Mouse (Mus musculus): ENCODE data around the gene Myb. TPM values are rescaled to one million over a fixed set of nuclear protein-coding genes. Genes with fewer than 3 reads are reported as not detected.

Myb gene
- polyA plus RNA-seq, 1 experiment from 2014 or later, result 2.9 TPM

- Histone ChIP-seq H3K27ac (ENCODE audit: low read depth, low read length) (no peak overlapping the region), H3K4me1 (replicated peaks; ENCODE audit: control insufficient read depth, insufficient read depth, low read length) (no peaks in the 10 kb centered on the region), H3K4me3 (ENCODE audit: low read depth, low read length) (no peak overlapping the region), H3K27me3 (replicated peaks; ENCODE audit: control insufficient read depth, insufficient read depth, low read length) (no peaks in the 10 kb centered on the region), H3K36me3 (ENCODE audit: control insufficient read depth, insufficient read depth) (no peaks in the 10 kb centered on the region), H3K9ac (ENCODE audit: low read depth, low read length) (no peak overlapping the region), H3K9me3 (ENCODE audit: control insufficient read depth) (no peaks in the 10 kb centered on the region), H3K4me2 (replicated peaks; ENCODE audit: low read depth) (no peak overlapping the region)
- 50% methylated on average over 5 of the region's 5 CpGs for WGBS
- peak; percentile 29 for TF ChIP-seq CTCF (IDR thresholded peaks at IDR 0.05; ENCODE audit: low read depth)
- no peak for ATAC-seq
Measured at GRCm38 (mm10) chr10:21178711-21179110, 17.9 kb upstream of the Myb start.

- H3K9me3 ChIP-seq (ENCODE audit: control insufficient read depth), result no peaks in the 10 kb centered on the region
- WGBS, result 84% methylated on average over 10 of the region's 10 CpGs
- H3K27me3 ChIP-seq (replicated peaks; ENCODE audit: control insufficient read depth, insufficient read depth, low read length), result no peaks in the 10 kb centered on the region
- no peak for TF ChIP-seq CTCF (IDR thresholded peaks at IDR 0.05; ENCODE audit: low read depth)
- no peaks in the 10 kb centered on the region for H3K36me3 ChIP-seq (ENCODE audit: control insufficient read depth, insufficient read depth)
- no peaks in the 10 kb centered on the region for H3K4me1 ChIP-seq (replicated peaks; ENCODE audit: control insufficient read depth, insufficient read depth, low read length)
- ATAC-seq, result no peak
- H3K4me2 ChIP-seq (replicated peaks; ENCODE audit: low read depth), result no peak overlapping the region
- no peak overlapping the region for H3K4me3 ChIP-seq (ENCODE audit: low read depth, low read length)
- no peak overlapping the region for H3K9ac ChIP-seq (ENCODE audit: low read depth, low read length)
- H3K27ac ChIP-seq (ENCODE audit: low read depth, low read length), result no peak overlapping the region
Measured at GRCm38 (mm10) chr10:21178281-21178680, 17.5 kb upstream of the Myb start.

- WGBS, result 79% methylated on average over 4 of the region's 4 CpGs
- H3K4me1 ChIP-seq (replicated peaks; ENCODE audit: control insufficient read depth, insufficient read depth, low read length), result no peaks in the 10 kb centered on the region
- H3K27me3 ChIP-seq (replicated peaks; ENCODE audit: control insufficient read depth, insufficient read depth, low read length), result no peaks in the 10 kb centered on the region
- no peak overlapping the region for H3K9ac ChIP-seq (ENCODE audit: low read depth, low read length)
- no peak overlapping the region for H3K27ac ChIP-seq (ENCODE audit: low read depth, low read length)
- H3K36me3 ChIP-seq (ENCODE audit: control insufficient read depth, insufficient read depth), result no peaks in the 10 kb centered on the region
- ATAC-seq, result no peak
- H3K4me3 ChIP-seq (ENCODE audit: low read depth, low read length), result no peak overlapping the region
- H3K9me3 ChIP-seq (ENCODE audit: control insufficient read depth), result no peaks in the 10 kb centered on the region
- no peak for TF ChIP-seq CTCF (IDR thresholded peaks at IDR 0.05; ENCODE audit: low read depth)
- H3K4me2 ChIP-seq (replicated peaks; ENCODE audit: low read depth), result no peak overlapping the region
Measured at GRCm38 (mm10) chr10:21172650-21173200, 11.9 kb upstream of the Myb start.

- WGBS, result 96% methylated on average over 8 of the region's 8 CpGs
- 0 out of 2 replicates have a peak, but pooled peaks cover 5% of the 10 kb centered on the region for H3K27me3 ChIP-seq (replicated peaks; ENCODE audit: control insufficient read depth, insufficient read depth, low read length)
- H3K4me3 ChIP-seq (ENCODE audit: low read depth, low read length), result no peak overlapping the region
- H3K9me3 ChIP-seq (ENCODE audit: control insufficient read depth), result no peaks in the 10 kb centered on the region
- H3K9ac ChIP-seq (ENCODE audit: low read depth, low read length), result no peak overlapping the region
- H3K4me2 ChIP-seq (replicated peaks; ENCODE audit: low read depth), result no peak overlapping the region
- no peak for TF ChIP-seq CTCF (IDR thresholded peaks at IDR 0.05; ENCODE audit: low read depth)
- no peaks in the 10 kb centered on the region for H3K36me3 ChIP-seq (ENCODE audit: control insufficient read depth, insufficient read depth)
- H3K4me1 ChIP-seq (replicated peaks; ENCODE audit: control insufficient read depth, insufficient read depth, low read length), result no peaks in the 10 kb centered on the region
- H3K27ac ChIP-seq (ENCODE audit: low read depth, low read length), result no peak overlapping the region
- ATAC-seq, result no peak
Measured at GRCm38 (mm10) chr10:21168466-21168865, 7.7 kb upstream of the Myb start.

- no peaks in the 10 kb centered on the region for H3K9me3 ChIP-seq (ENCODE audit: control insufficient read depth)
- ATAC-seq, result no peak
- H3K27me3 ChIP-seq (replicated peaks; ENCODE audit: control insufficient read depth, insufficient read depth, low read length), result 0 out of 2 replicates have a peak, but pooled peaks cover 5% of the 10 kb centered on the region
- no peaks in the 10 kb centered on the region for H3K36me3 ChIP-seq (ENCODE audit: control insufficient read depth, insufficient read depth)
- 90% methylated on average over 6 of the region's 6 CpGs for WGBS
- no peak overlapping the region for H3K27ac ChIP-seq (ENCODE audit: low read depth, low read length)
- H3K9ac ChIP-seq (ENCODE audit: low read depth, low read length), result no peak overlapping the region
- H3K4me3 ChIP-seq (ENCODE audit: low read depth, low read length), result no peak overlapping the region
- no peak for TF ChIP-seq CTCF (IDR thresholded peaks at IDR 0.05; ENCODE audit: low read depth)
- no peaks in the 10 kb centered on the region for H3K4me1 ChIP-seq (replicated peaks; ENCODE audit: control insufficient read depth, insufficient read depth, low read length)
- H3K4me2 ChIP-seq (replicated peaks; ENCODE audit: low read depth), result no peak overlapping the region
Measured at GRCm38 (mm10) chr10:21167842-21168241, 7.1 kb upstream of the Myb start.

GRCm38 (mm10) chr10:21167165-21167564 lies 6.4 kb upstream of the Myb start:
- Histone ChIP-seq H3K4me3 (ENCODE audit: low read depth, low read length) (no peak overlapping the region), H3K27ac (ENCODE audit: low read depth, low read length) (no peak overlapping the region), H3K4me2 (replicated peaks; ENCODE audit: low read depth) (no peak overlapping the region), H3K9ac (ENCODE audit: low read depth, low read length) (no peak overlapping the region), H3K36me3 (ENCODE audit: control insufficient read depth, insufficient read depth) (no peaks in the 10 kb centered on the region), H3K27me3 (replicated peaks; ENCODE audit: control insufficient read depth, insufficient read depth, low read length) (0 out of 2 replicates have a peak, but pooled peaks cover 5% of the 10 kb centered on the region), H3K9me3 (ENCODE audit: control insufficient read depth) (no peaks in the 10 kb centered on the region), H3K4me1 (replicated peaks; ENCODE audit: control insufficient read depth, insufficient read depth, low read length) (no peaks in the 10 kb centered on the region)
- 83% methylated on average over 5 of the region's 5 CpGs for WGBS
- ATAC-seq, result no peak
- no peak for TF ChIP-seq CTCF (IDR thresholded peaks at IDR 0.05; ENCODE audit: low read depth)

- Histone ChIP-seq H3K27ac (ENCODE audit: low read depth, low read length) (no peak overlapping the region), H3K27me3 (replicated peaks; ENCODE audit: control insufficient read depth, insufficient read depth, low read length) (peaks cover 15% of the 10 kb centered on the region; the same call in 1 of the 2 replicates), H3K4me1 (replicated peaks; ENCODE audit: control insufficient read depth, insufficient read depth, low read length) (no peaks in the 10 kb centered on the region), H3K9me3 (ENCODE audit: control insufficient read depth) (no peaks in the 10 kb centered on the region), H3K4me3 (ENCODE audit: low read depth, low read length) (no peak overlapping the region), H3K9ac (ENCODE audit: low read depth, low read length) (no peak overlapping the region), H3K4me2 (replicated peaks; ENCODE audit: low read depth) (no peak overlapping the region), H3K36me3 (ENCODE audit: control insufficient read depth, insufficient read depth) (no peaks in the 10 kb centered on the region)
- no peak for ATAC-seq
- 88% methylated on average over 4 of the region's 4 CpGs for WGBS
- no peak for TF ChIP-seq CTCF (IDR thresholded peaks at IDR 0.05; ENCODE audit: low read depth)
Measured at GRCm38 (mm10) chr10:21165411-21165810, 4.6 kb upstream of the Myb start.
